Mouse (Mus musculus) thymus, adult 18-20 months (tissue): ENCODE measurements around the gene Lcmt1.

Source experiments
- DNase-seq, 2 experiments: peaks; one replicate each; pipeline ENCODE4 v3.0.0; 2022; ENCODE audit warnings: mixed read lengths in 2 of 2

The Lcmt1 gene

DNA sequence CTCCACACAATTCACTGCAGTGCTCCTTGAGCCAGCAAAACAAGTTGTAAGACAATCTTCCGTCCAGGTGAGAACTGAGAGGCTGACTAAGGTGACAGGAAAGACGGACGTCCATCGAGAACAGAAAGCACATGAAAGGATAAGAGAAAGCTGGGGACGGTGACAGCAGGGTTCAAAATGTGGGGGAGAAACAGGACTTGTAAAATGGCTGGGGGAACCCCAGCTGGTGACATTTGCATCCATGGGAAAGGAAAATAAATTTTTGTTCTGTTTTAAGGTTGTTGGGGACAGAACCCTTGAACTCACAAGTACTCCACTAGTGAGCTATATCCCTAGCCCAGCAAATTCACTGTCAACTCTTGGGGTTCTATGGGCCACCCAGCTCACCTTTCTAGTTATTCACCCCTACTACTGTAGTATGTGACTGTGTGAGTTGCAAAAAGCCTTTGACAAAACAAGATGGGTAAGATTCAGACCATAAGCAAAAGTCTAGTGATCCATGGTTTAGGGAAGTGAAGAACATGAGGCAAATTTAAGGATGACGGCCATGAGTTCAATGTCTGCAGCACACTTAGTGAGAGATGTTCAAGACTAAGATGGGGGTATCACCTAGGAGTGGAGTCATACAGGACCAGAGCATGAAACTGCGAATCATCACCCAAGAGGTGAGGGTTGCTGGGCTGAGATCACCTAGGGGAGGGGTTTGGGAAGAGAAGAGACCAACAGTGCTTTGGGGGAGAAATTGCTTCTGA lies 8.2 kb upstream of the Lcmt1 start:
- no peak for DNase-seq

DNA sequence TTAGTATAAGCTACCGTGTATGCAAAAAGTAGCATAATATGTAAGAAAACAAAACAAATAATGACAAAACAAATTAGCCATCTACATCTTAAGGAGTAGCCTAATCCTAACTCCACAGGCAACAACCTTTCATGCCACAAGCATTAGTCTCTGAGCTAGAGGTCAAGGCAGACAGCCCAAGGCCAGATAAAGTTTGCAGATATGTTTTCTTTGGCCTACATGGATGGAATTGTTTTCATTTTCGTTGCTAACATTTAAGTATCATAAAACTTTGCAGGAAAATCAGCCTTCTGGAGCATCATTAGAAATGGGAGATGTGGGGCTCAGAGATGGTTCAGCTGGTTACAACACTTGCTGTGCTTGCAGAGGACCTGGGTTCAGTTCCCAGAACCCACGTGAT lies 6.8 kb upstream of the Lcmt1 start:
- no peak for DNase-seq

DNA sequence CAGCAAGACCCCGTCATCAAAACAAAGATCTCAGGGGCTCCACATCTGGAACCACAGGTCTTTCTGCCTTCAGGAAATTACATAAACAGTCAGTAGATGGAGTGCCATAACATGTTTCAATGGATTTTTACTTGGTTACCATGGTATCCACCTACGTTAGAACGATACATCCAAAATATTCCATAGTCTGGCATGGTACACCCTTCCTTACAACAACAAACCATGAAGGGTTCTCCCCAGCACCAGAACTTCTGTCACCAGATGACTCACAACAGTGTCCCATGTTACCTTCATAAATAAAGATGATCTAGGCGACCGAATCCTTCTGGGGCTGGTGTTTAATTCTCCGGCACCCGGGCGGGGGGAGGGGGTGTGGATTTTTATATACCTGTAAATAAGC lies 5.6 kb upstream of the Lcmt1 start:
- no peak for DNase-seq

GRCm38 (mm10) chr7:123365876-123366741 lies 3.5 kb upstream of the Lcmt1 start:
- no peak for DNase-seq

DNA sequence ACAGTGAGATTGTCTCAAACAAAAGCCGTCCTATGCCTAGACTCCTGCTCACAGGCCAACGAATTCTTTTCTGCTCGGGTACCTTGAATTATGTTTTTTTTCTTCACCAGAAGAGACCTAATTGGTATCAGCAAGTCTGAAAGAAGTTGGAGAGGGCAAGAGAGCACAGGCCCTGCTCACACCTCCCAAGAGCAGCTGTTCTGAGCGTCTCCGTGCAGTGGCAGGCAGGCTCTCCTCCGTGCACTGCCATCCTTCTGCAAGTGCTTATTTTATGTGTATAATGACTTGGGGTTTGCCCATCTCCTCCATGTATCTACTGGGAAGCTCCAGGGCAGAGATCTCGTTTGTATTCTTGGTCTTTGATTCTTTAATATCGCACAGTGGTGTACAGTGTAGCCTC lies 2.8 kb upstream of the Lcmt1 start:
- DNase-seq, result no peak

- no peak for DNase-seq
Observed at GRCm38 (mm10) chr7:123367218-123368150, 2.1 kb upstream of the Lcmt1 start.

GRCm38 (mm10) chr7:123368187-123368586 lies 1.4 kb upstream of the Lcmt1 start:
- no peak for DNase-seq

DNA sequence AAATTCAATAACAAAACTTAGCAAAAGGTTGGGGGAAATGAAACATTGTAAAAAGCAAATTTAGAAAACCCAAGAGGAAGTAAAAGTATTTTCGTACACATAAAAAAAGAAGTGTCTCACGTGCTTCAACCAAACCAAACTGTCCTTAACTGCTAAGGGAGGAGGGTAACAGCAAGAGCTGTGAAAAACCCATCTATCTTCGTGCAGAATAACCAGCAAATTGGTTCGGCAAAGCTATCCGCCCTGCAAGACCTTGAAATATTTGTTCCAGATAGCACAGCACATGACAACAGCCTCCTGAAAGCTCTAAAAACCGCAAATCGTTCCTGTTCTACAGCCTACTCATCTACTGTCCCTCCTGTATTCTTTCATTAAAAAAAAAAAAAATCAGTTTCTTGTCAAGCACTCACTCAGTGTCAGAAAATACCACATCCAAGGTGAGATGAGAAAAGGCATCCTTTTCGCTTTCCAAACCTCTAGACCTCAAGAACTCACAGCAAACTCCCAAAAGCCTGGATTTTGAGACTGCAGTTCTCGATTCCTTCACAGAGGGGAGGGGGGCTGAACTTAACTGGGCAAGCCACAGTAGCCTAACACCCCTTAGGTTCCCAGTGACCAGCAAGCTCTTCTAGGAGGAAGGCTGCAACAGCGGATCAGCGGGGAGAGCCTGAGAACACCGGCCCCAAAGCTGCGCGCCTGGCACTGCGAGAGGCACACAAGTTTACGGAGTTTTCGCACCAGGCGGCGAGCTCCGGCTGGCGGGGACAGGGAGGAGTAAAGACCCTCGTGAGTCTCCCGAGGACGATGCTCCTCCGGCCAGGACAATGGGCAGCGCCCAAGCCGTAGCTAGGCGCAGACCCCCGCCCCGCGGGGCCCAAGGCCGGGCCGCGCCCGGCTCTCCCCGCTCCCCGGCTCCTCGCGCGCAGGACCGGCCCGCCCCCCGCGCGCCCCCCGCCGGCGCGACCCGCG lies 522 bp upstream of the Lcmt1 start:
- DNase-seq, result no peak

GRCm38 (mm10) chr7:123370700-123371099 lies 1.1 kb downstream of the Lcmt1 start:
- DNase-seq, result no peak

DNA sequence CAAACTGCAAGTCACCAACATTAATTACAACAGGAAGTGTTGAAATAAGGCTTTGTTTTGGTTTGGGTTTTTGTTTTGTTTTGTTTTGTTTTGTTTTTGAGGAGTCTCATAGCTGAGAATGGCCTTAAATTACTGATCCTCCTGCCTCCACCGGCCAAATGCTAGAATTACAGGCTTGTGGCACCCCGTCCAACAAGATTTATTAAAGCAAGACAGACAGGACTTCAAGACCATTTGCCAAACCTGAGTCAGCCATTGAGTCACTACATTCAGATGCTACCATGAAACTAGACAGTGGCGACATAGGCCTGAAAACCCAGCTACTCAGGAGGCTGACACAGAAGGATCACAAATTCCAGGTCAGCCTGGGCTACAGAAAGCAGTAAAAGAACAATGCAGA lies 1.9 kb downstream of the Lcmt1 start:
- DNase-seq, result no peak

DNA sequence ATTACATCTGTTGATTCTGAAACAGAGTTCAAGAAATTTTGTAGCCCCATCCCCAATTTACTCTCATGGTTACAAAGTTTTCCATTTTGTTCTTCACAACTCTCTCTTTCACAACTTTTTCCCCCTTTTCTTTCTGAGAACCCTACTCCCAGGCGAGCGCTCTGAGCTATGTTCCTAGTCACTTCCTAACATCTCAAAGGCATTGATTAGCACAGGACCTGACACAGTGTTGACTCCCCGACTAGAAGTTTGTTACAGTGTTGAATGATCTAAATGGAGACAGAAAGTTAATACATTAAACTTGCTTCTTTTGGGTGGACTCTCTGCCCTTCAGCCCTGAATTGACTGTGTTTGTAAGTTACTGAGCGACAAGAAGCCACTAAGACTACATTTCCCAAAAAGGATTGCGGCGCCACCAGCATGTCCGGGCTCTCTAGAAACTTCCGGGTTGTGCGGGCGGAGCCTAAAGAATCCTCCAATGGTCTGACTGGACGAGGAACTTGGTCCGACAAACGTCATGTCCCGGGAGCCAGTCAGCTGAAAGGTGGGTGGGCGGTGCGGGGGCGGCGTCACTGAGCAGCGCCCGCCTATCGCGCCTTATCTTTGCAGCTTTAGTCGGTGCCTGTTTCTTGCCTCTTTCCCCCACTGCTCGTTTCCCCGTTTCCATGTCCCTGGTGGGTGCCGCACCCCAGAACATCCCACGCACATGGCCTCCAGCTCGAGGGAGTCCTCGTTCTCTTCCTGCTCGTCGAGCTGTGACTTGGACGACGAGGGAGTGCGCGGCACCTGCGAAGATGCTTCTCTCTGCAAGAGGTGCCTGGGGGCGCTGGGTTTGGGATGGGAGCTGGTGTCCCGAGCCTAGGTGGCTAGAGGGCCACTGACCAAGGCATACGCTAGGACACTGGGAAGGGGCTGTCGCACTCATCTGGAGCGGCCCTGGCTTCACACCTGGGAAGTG lies 8.1 kb downstream of the Lcmt1 start:
- peak; percentile 93 to 96 for DNase-seq

DNA sequence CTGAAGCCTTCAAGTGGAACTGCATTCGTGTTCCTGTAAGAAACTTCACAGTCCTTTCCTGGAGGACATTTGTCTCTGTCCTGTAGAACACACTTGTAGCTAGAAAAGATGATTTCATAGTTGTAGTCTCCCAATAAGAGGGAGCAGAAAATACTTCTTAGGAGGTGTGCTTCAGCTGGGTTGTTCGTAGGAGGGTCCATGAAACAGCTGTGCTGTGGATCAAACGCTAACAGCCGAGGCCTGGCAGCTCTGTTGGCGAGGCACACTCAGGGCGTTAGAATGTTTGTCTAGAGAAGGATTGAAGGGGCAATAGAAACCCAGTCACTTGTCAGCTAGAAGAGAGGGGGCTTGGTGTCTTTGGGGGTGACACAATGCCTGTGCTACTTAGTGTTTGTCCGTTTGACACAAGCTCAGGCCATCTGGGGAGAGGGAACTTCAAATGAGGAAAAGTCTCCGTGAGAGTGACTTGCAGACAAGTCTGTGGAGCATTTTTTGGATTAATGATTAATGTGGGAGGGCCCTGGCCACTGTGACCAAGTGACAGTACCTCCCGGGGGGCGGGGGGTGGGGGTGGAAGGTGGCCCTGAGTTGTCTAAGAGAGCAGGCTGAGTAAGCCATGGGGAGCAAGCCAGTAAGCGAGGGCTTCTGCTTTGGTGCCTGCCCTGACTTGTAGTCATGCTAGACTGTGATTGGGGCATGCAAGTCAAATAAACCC lies 16.3 kb downstream of the Lcmt1 start:
- DNase-seq, result no peak

DNA sequence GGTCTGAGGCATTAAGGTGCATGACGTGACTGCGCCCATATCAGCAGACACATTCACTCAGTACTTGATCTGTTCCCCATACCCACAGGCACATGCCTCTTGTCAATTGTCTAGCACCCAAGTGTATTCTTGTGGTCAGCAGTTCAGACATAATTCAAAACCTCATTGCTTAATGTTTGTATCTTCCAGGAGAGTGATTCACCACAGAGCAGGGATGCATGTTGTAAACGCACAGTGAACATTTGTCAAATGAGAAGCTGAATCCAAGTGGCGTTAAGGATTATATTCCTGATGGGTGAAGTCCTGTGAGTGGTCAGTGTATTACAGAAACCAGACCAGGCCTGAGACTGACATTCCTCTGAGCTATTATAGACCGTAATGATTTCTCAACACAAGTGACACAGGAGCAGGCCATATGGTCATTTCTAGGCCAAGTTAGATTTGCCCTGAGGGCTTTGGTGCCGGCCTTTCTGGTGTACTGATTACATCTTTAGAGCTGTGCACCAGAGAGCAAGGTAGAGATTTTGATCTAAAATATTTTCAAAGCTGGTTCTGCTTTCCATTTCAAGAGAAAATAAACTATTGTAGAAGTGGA lies 20.2 kb downstream of the Lcmt1 start:
- no peak for DNase-seq

DNA sequence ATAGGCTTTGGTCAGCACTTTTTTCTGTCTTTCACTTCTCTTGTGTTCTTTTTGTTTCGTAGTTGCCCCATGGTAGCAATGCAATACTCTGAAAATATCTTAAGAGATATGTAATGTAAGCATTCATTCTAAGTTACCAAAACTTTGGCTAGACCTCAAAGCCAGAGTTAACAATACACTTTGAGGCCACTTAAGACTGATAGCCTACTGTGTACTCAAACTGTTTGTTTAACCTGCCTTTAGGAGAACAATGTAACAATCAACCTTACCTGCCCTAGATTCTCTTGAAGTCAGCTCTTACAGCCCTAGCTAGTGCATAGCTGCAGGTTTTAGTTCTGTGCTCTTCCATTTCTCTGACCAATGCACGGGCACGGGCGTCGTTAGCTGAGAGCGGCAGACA lies 24.7 kb downstream of the Lcmt1 start:
- no peak for DNase-seq

GRCm38 (mm10) chr7:123396900-123397299 lies 27.3 kb downstream of the Lcmt1 start:
- no peak for DNase-seq

DNA sequence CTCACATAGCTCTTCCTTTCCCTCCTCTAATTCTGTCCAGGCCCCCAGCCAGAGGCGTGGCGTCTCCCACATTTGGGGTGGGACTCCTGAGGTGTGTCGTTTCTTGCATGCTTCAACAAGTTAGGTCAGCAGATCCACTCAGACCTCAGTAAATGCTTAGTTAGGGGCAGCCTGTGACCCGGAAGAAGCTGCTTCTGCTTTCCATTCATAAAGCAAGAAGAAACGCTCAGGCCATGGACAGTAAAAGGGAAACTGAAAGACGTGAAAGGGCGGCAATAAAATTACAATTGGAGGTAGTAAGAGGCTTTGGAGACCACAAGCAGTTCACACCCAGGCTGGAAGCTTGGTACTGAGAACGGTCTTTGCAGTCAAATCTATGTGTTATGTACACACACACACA lies 27.8 kb downstream of the Lcmt1 start:
- no peak for DNase-seq

DNA sequence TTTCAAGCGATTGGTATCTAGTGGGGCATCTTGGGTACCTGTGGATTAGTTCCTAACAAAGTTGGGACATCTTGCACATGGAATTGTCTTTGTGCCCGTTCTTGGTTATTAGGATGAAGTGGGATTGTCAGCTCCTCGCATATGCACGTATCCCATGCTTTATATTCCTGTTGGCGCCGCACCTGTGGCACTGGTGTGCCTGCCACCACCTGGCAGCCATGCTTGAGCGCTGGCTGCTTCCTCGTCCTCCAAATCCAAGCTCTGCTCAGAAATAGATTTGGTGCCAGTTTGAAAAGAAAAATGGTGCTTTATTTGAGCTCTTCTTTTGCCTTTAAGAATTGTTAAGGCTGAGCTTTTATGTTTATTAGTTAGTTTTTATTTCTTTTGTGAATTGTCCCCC lies 28.3 kb downstream of the Lcmt1 start:
- DNase-seq, result no peak

GRCm38 (mm10) chr7:123398828-123399227 lies 29.2 kb downstream of the Lcmt1 start:
- no peak for DNase-seq

DNA sequence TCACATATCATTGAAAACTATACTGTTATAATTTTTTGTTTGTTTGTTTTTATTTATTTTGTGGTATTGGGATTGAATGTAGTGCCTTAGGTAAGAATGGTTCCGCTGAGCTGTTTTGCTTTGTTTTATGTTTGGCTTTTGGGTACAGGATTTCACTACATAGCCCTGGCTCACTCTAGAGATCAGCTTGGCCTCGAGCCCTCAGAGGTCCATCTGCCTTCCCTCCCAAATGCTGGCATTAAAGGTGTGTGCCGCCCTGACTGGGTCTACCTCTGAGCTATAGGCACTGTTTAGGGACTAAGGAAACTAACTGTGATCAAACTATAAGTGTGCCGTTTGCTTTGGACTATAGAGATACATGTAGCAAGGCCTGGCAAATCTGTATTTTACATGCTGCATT lies 29.7 kb downstream of the Lcmt1 start:
- DNase-seq, result no peak

GRCm38 (mm10) chr7:123401121-123401520 lies 31.5 kb downstream of the Lcmt1 start:
- DNase-seq, result no peak
